Mouse (Mus musculus): ENCODE data around the gene Fmc1. TPM values are rescaled to one million over a fixed set of nuclear protein-coding genes. Genes with fewer than 3 reads are reported as not detected.

Fmc1 gene
- polyA plus RNA-seq, 1 experiment from 2014 or later: 104 TPM

DNA sequence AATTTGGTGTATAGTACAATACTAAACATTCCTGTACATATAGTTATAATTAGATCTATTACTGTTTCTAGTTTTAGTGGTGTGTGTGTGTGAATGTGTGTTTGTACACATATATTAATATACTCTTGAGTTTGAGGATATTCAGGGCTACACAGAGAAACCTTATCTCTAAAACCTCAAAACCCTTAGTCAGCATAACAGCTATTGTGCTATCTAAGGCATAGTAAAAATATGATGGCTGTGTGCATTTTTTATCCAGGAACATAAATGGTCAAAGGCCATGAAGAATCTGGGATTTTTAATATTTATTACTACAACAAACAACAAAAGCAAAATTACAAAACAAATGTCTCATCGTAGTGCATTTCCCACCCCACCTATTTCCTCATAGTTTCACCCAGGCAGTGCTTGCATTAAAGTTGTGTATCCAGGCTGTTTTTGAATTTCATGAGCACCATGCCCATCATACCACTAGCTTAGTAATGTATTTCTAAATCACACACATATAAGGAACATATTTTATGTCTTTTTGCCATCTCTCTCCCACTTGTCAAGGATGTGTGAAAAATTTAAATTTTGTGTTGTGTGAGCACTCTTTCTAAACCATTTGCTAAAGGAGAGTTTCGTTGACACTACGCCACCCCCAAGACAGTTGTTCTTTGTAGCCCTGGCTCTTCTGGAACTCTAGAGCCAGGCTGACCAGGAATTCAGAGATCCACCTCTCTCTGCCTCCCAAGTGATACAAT, 47.0 kb downstream of the Fmc1 start:
- H3K4me3 ChIP-seq: no peak overlapping the region
- no peak overlapping the region for H3K27ac ChIP-seq
- no peak overlapping the region for H3K4me2 ChIP-seq
- 95% methylated on average over 3 of the region's 3 CpGs for WGBS
- H3K9me3 ChIP-seq: no peaks in the 10 kb centered on the region
- H3K27me3 ChIP-seq: no peaks in the 10 kb centered on the region
- no peak overlapping the region for H3K9ac ChIP-seq
- no peak for ATAC-seq (ENCODE audit: borderline replicate concordance, extremely low read depth, low FRiP score, low TSS enrichment)
- peaks cover 46% of the 10 kb centered on the region for H3K36me3 ChIP-seq
- H3K4me1 ChIP-seq: no peaks in the 10 kb centered on the region

DNA sequence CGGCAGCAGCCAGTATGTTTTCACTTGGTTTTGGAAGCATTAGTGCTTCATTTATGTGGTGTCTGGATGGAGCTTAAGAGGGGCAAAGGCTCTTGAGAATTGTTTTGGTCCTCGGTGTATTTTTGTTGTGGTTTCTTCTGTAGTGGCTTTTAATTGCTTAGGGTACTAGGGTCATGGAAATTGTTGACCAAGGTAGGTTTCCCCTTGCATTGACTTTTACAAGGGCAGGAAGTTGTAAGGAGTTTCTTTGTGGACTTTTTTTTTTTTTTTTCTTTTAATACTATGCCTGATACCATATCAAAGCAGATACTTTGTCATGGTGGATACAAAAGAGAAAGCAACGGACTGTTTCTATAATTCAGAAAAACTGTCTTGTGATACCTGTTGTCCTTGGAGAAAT, 48.4 kb downstream of the Fmc1 start:
- Histone ChIP-seq H3K27ac (no peak overlapping the region), H3K4me2 (no peak overlapping the region), H3K4me1 (no peaks in the 10 kb centered on the region), H3K9ac (no peak overlapping the region), H3K9me3 (no peaks in the 10 kb centered on the region), H3K27me3 (no peaks in the 10 kb centered on the region), H3K4me3 (no peak overlapping the region), H3K36me3 (peaks cover 56% of the 10 kb centered on the region)
- 90% methylated on average over 3 of the region's 3 CpGs for WGBS
- ATAC-seq (ENCODE audit: borderline replicate concordance, extremely low read depth, low FRiP score, low TSS enrichment): no peak

Small RNA genes within 50 kb of the gene (microRNA-seq; reads per million reads assigned to microRNA genes)
- not detected for gene Mir7670

Other genes starting within 250 kb of the Fmc1 start
- gene Zc3hav1l, start 234.2 kb upstream of the Fmc1 start, polyA plus RNA-seq (2015; fragmentation: Nextera tagmentation; extraction: Ambion mirVana): 9.3 and 9.5 TPM in 2 replicates
- gene Zc3hav1, start 178.9 kb upstream of the Fmc1 start, polyA plus RNA-seq (2015; fragmentation: Nextera tagmentation; extraction: Ambion mirVana): 7.5 and 7.8 TPM in 2 replicates
- gene Ttc26, start 152.0 kb upstream of the Fmc1 start, polyA plus RNA-seq (2015; fragmentation: Nextera tagmentation; extraction: Ambion mirVana): 8.9 TPM in 2 replicates
- 10.1 and 12.7 TPM in 2 replicates for gene Ubn2, start 99.6 kb upstream of the Fmc1 start, polyA plus RNA-seq (2015; fragmentation: Nextera tagmentation; extraction: Ambion mirVana)
- 29.0 and 35.8 TPM in 2 replicates for gene Luc7l2, start 17.8 kb downstream of the Fmc1 start, polyA plus RNA-seq (2015; fragmentation: Nextera tagmentation; extraction: Ambion mirVana)
- gene Klrg2, start 103.7 kb downstream of the Fmc1 start, polyA plus RNA-seq (2015; fragmentation: Nextera tagmentation; extraction: Ambion mirVana): 0.15 and 0.24 TPM in 2 replicates
- gene Clec2l, start 129.6 kb downstream of the Fmc1 start, polyA plus RNA-seq (2015; fragmentation: Nextera tagmentation; extraction: Ambion mirVana): 1.0 and 1.4 TPM in 2 replicates

All from lung, embryonic 15.5 days (tissue).